Mouse (Mus musculus) neural tube, embryonic 13.5 days (tissue): ENCODE results near the gene Phyhd1. TPM values are rescaled to one million over a fixed set of nuclear protein-coding genes. Genes with fewer than 3 reads are reported as not detected.

Experiments used
- polyA plus RNA-seq: library from polyadenylated mRNA; unstranded; fragments of >200 nt; fragmentation: Nextera tagmentation; extraction: Ambion mirVana; gene quantifications from 2 replicates; pipeline ENCODE4 v1.2.1, GENCODE M21; 2015

The Phyhd1 gene
- polyA plus RNA-seq, 1 experiment from 2014 or later: 4.3 TPM

Other genes starting within 250 kb of the Phyhd1 start
- gene Wdr34, start 217.3 kb upstream of the Phyhd1 start, polyA plus RNA-seq: 49.6 and 53.5 TPM in 2 replicates
- gene Set, start 208.8 kb upstream of the Phyhd1 start, polyA plus RNA-seq: 338 and 380 TPM in 2 replicates
- gene Pkn3, start 188.5 kb upstream of the Phyhd1 start, polyA plus RNA-seq: 1.8 and 2.7 TPM in 2 replicates
- gene Zdhhc12, start 172.6 kb upstream of the Phyhd1 start, polyA plus RNA-seq: 26.5 and 32.5 TPM in 2 replicates
- gene Zer1, start 141.6 kb upstream of the Phyhd1 start, polyA plus RNA-seq: 11.8 and 12.8 TPM in 2 replicates
- 9.4 and 11.7 TPM in 2 replicates for gene Tbc1d13, start 132.5 kb upstream of the Phyhd1 start, polyA plus RNA-seq
- gene Endog, start 94.7 kb upstream of the Phyhd1 start, polyA plus RNA-seq: 15.6 and 17.3 TPM in 2 replicates
- 59.0 and 61.0 TPM in 2 replicates for gene Spout1, start 87.7 kb upstream of the Phyhd1 start, polyA plus RNA-seq
- gene Kyat1, start 60.4 kb upstream of the Phyhd1 start, polyA plus RNA-seq: 13.1 and 13.3 TPM in 2 replicates
- gene Lrrc8a, start 28.5 kb upstream of the Phyhd1 start, polyA plus RNA-seq: 50.7 and 54.8 TPM in 2 replicates
- 0.23 and 0.24 TPM in 2 replicates for gene Gm28035, start 25.6 kb upstream of the Phyhd1 start, polyA plus RNA-seq
- gene Gm28038, start 14.8 kb downstream of the Phyhd1 start, polyA plus RNA-seq: not detected in 2 replicates
- gene Dolk, start 20.1 kb downstream of the Phyhd1 start, polyA plus RNA-seq: 33.1 and 35.6 TPM in 2 replicates
- gene Nup188, start 20.2 kb downstream of the Phyhd1 start, polyA plus RNA-seq: 19.7 and 26.7 TPM in 2 replicates
- gene Sh3glb2, start 93.1 kb downstream of the Phyhd1 start, polyA plus RNA-seq: 131 and 147 TPM in 2 replicates
- gene Miga2, start 98.0 kb downstream of the Phyhd1 start, polyA plus RNA-seq: 26.0 and 26.3 TPM in 2 replicates
- 51.4 and 52.0 TPM in 2 replicates for gene Dolpp1, start 126.1 kb downstream of the Phyhd1 start, polyA plus RNA-seq
- gene Crat, start 149.6 kb downstream of the Phyhd1 start, polyA plus RNA-seq: 22.2 and 23.0 TPM in 2 replicates
- gene Ptpa, start 149.8 kb downstream of the Phyhd1 start, polyA plus RNA-seq: 124 and 126 TPM in 2 replicates
- 2.1 and 3.1 TPM in 2 replicates for gene Ier5l, start 208.0 kb downstream of the Phyhd1 start, polyA plus RNA-seq